Mouse (Mus musculus) cerebellum, adult 9-10 months (tissue): ENCODE results near the gene Hc.

Experiments used
- DNase-seq: peaks from one replicate; pipeline ENCODE4 v3.0.0; 2022

The Hc gene

GRCm38 (mm10) chr2:34951469-34951868 lies 109.8 kb downstream of the Hc start:
- no peak for DNase-seq

GRCm38 (mm10) chr2:34948622-34949021 lies 112.6 kb downstream of the Hc start:
- no peak for DNase-seq

- DNase-seq = no peak
These were observed 115.2 kb downstream of the Hc start for GRCm38 (mm10) chr2:34946046-34946445.

- no peak for DNase-seq
These were observed 115.7 kb downstream of the Hc start for GRCm38 (mm10) chr2:34945580-34945979.

GRCm38 (mm10) chr2:34944761-34945160 lies 116.5 kb downstream of the Hc start:
- DNase-seq = no peak

GRCm38 (mm10) chr2:34943556-34944120 lies 117.6 kb downstream of the Hc start:
- DNase-seq = no peak

GRCm38 (mm10) chr2:34941061-34941675 lies 120.1 kb downstream of the Hc start:
- no peak for DNase-seq

- DNase-seq = no peak
These were observed 121.0 kb downstream of the Hc start for GRCm38 (mm10) chr2:34940246-34940645.

- DNase-seq = no peak
These were observed 122.7 kb downstream of the Hc start for GRCm38 (mm10) chr2:34938269-34939208.

- no peak for DNase-seq
These were observed 123.8 kb downstream of the Hc start for GRCm38 (mm10) chr2:34937460-34937859.
